Mouse (Mus musculus) gastrocnemius, adult 8-10 months (tissue): ENCODE measurements around the gene S1pr5. TPM values are rescaled to one million over a fixed set of nuclear protein-coding genes. Genes with fewer than 3 reads are reported as not detected.
"Not testable (repeated sequence)": the region's sequence is repeated elsewhere in the genome, so short reads cannot be mapped to it uniquely, and the experiment has no call there.

ENCODE experiments used
- DNase-seq, 2 experiments: peaks; one replicate each; pipeline ENCODE4 v3.0.0; 2022; ENCODE audit warnings: low spot score in 2 of 2
- total RNA-seq, 4 experiments: library from RNA; stranded (reverse); gene quantifications; 2 replicates each; pipeline ENCODE4 v1.2.4; 2022

S1pr5 gene
- total RNA-seq, 4 experiments from 2014 or later: 0.10 to 0.29 (median 0.15) TPM

- no peak for DNase-seq
These were observed 39.6 kb downstream of the S1pr5 start for GRCm38 (mm10) chr9:21208626-21209025.

- no peak for DNase-seq
These were observed 41.4 kb downstream of the S1pr5 start for GRCm38 (mm10) chr9:21206848-21207247.

- no peak for DNase-seq
These were observed 43.5 kb downstream of the S1pr5 start for GRCm38 (mm10) chr9:21204528-21205272.

- DNase-seq: no peak
These were observed 44.1 kb downstream of the S1pr5 start for GRCm38 (mm10) chr9:21204156-21204527.

- DNase-seq: no peak
These were observed 49.3 kb downstream of the S1pr5 start for GRCm38 (mm10) chr9:21198960-21199359.

GRCm38 (mm10) chr9:21197981-21198380, 50.3 kb downstream of the S1pr5 start:
- DNase-seq: no peak

- DNase-seq: no peak
These were observed 51.5 kb downstream of the S1pr5 start for GRCm38 (mm10) chr9:21196521-21197433.

GRCm38 (mm10) chr9:21195736-21196505, 52.3 kb downstream of the S1pr5 start:
- DNase-seq: not testable (repeated sequence)

- DNase-seq: no peak
These were observed 53.3 kb downstream of the S1pr5 start for GRCm38 (mm10) chr9:21194787-21195493.

- DNase-seq: no peak
These were observed 54.5 kb downstream of the S1pr5 start for GRCm38 (mm10) chr9:21193786-21194185.

Other genes with a start within 250 kb of the S1pr5 start
- gene Mrpl4, start 245.7 kb downstream of the S1pr5 start, total RNA-seq: 10 to 100 TPM; 53.7 to 58.9 (median 55.7) TPM
- gene Icam1, start 232.5 kb downstream of the S1pr5 start, total RNA-seq: 1 to 10 TPM; 1.3 to 2.3 (median 1.4) TPM
- gene Icam4, start 219.1 kb downstream of the S1pr5 start, total RNA-seq: 1 to 10 TPM; 1.3 to 2.7 (median 1.8) TPM
- gene Icam5, start 216.4 kb downstream of the S1pr5 start, total RNA-seq: under 1 TPM in 1 of 4 experiments, not detected in 3; 0.08 TPM
- not detected for gene Zglp1, start 181.3 kb downstream of the S1pr5 start, total RNA-seq
- under 1 TPM in 2 of 4 experiments, not detected in 2; 0.19 to 0.39 TPM for gene Gm49373, start 175.3 kb downstream of the S1pr5 start, total RNA-seq
- gene Fdx1l, start 174.8 kb downstream of the S1pr5 start, total RNA-seq: 10 to 100 TPM; 47.9 to 55.2 (median 51.4) TPM
- gene Gm38431, start 156.4 kb downstream of the S1pr5 start, total RNA-seq: 1 to 10 TPM in 1 of 4 experiments, under 1 TPM in 3; 0.15 to 2.5 (median 0.34) TPM
- gene Raver1, start 156.4 kb downstream of the S1pr5 start, total RNA-seq: 10 to 100 TPM; 13.0 to 15.6 (median 14.3) TPM
- 1 to 10 TPM; 4.9 to 6.0 (median 5.8) TPM for gene Tyk2, start 117.2 kb downstream of the S1pr5 start, total RNA-seq
- gene Cdc37, start 98.5 kb downstream of the S1pr5 start, total RNA-seq: 100 to 1,000 TPM in 3 of 4 experiments, 10 to 100 TPM in 1; 95.0 to 132 (median 111) TPM
- gene Pde4a, start 82.7 kb downstream of the S1pr5 start, total RNA-seq: 10 to 100 TPM; 40.7 to 51.5 (median 47.0) TPM
- 10 to 100 TPM; 54.9 to 59.4 (median 57.4) TPM for gene Keap1, start 9.1 kb downstream of the S1pr5 start, total RNA-seq
- 10 to 100 TPM; 74.3 to 87.3 (median 80.7) TPM for gene Atg4d, start 16.9 kb upstream of the S1pr5 start, total RNA-seq
- 10 to 100 TPM in 3 of 4 experiments, 1 to 10 TPM in 1; 8.4 to 13.0 (median 11.4) TPM for gene Kri1, start 39.5 kb upstream of the S1pr5 start, total RNA-seq
- gene Cdkn2d, start 43.0 kb upstream of the S1pr5 start, total RNA-seq: 10 to 100 TPM in 3 of 4 experiments, 1 to 10 TPM in 1; 8.8 to 10.7 (median 10.6) TPM
- not detected for gene Ap1m2, start 63.9 kb upstream of the S1pr5 start, total RNA-seq
- 100 to 1,000 TPM; 155 to 165 (median 161) TPM for gene Slc44a2, start 72.3 kb upstream of the S1pr5 start, total RNA-seq
- gene Ilf3, start 119.4 kb upstream of the S1pr5 start, total RNA-seq: 10 to 100 TPM; 15.8 to 20.6 (median 18.9) TPM
- gene Qtrt1, start 163.4 kb upstream of the S1pr5 start, total RNA-seq: 1 to 10 TPM; 5.8 to 8.0 (median 6.2) TPM
- gene Dnm2, start 176.5 kb upstream of the S1pr5 start, total RNA-seq: 10 to 100 TPM; 29.3 to 39.1 (median 30.8) TPM